Mouse (Mus musculus): Measurements from ENCODE around the gene Slc9a9. TPM values are rescaled to one million over a fixed set of nuclear protein-coding genes. Genes with fewer than 3 reads are reported as not detected.

Gene Slc9a9
- polyA plus RNA-seq, 1 experiment from 2014 or later = 2.3 TPM

GRCm38 (mm10) chr9:94698175-94698574 lies 28.5 kb downstream of the Slc9a9 start:
- no peak overlapping the region for H3K4me2 ChIP-seq (ENCODE audit: low read depth, low read length)
- ATAC-seq (no peak), DNase-seq (no peak)
- no peaks in the 10 kb centered on the region for H3K36me3 ChIP-seq (replicated peaks; ENCODE audit: insufficient read depth, low read length)
- H3K4me3 ChIP-seq (ENCODE audit: low read depth, low read length) = no peak overlapping the region
- H3K4me1 ChIP-seq (ENCODE audit: insufficient read depth) = peaks cover 8% of the 10 kb centered on the region
- no peak for TF ChIP-seq EP300 (IDR thresholded peaks at IDR 0.05; ENCODE audit: low read depth)
- TF ChIP-seq CTCF (IDR thresholded peaks at IDR 0.05; ENCODE audit: low read depth) = no peak
- H3K9ac ChIP-seq (replicated peaks) = no peak overlapping the region
- 27% methylated on average over 2 of the region's 2 CpGs for WGBS (ENCODE audit: insufficient replicate concordance)
- no peak overlapping the region for H3K27ac ChIP-seq (ENCODE audit: low read depth)
- H3K9me3 ChIP-seq (ENCODE audit: low read length) = no peaks in the 10 kb centered on the region
- no peaks in the 10 kb centered on the region for H3K27me3 ChIP-seq (ENCODE audit: insufficient read depth, low read length)

GRCm38 (mm10) chr9:94700549-94700948 lies 30.8 kb downstream of the Slc9a9 start:
- Histone ChIP-seq H3K4me1 (ENCODE audit: insufficient read depth) (peaks cover 4% of the 10 kb centered on the region), H3K27ac (ENCODE audit: low read depth) (no peak overlapping the region), H3K9ac (replicated peaks) (no peak overlapping the region), H3K9me3 (ENCODE audit: low read length) (no peaks in the 10 kb centered on the region), H3K4me3 (ENCODE audit: low read depth, low read length) (no peak overlapping the region), H3K27me3 (ENCODE audit: insufficient read depth, low read length) (no peaks in the 10 kb centered on the region), H3K4me2 (ENCODE audit: low read depth, low read length) (no peak overlapping the region), H3K36me3 (replicated peaks; ENCODE audit: insufficient read depth, low read length) (no peaks in the 10 kb centered on the region)
- no peak for DNase-seq
- 79% methylated on average over 1 of the region's 1 CpGs for WGBS (ENCODE audit: insufficient replicate concordance)
- peak; percentile 56 for TF ChIP-seq CTCF (IDR thresholded peaks at IDR 0.05; ENCODE audit: low read depth)
- no peak for TF ChIP-seq EP300 (IDR thresholded peaks at IDR 0.05; ENCODE audit: low read depth)
- no peak for ATAC-seq

- TF ChIP-seq CTCF (IDR thresholded peaks at IDR 0.05; ENCODE audit: low read depth) (no peak), EP300 (IDR thresholded peaks at IDR 0.05; ENCODE audit: low read depth) (no peak)
- Histone ChIP-seq H3K4me2 (ENCODE audit: low read depth, low read length) (no peak overlapping the region), H3K27me3 (ENCODE audit: insufficient read depth, low read length) (no peaks in the 10 kb centered on the region), H3K4me1 (ENCODE audit: insufficient read depth) (no peaks in the 10 kb centered on the region), H3K9ac (replicated peaks) (no peak overlapping the region), H3K4me3 (ENCODE audit: low read depth, low read length) (no peak overlapping the region), H3K9me3 (ENCODE audit: low read length) (no peaks in the 10 kb centered on the region), H3K27ac (ENCODE audit: low read depth) (no peak overlapping the region), H3K36me3 (replicated peaks; ENCODE audit: insufficient read depth, low read length) (no peaks in the 10 kb centered on the region)
- DNase-seq (no peak), ATAC-seq (no peak)
- WGBS (ENCODE audit: insufficient replicate concordance) = 68% methylated on average over 6 of the region's 6 CpGs
Observed at GRCm38 (mm10) chr9:94701193-94701869, 31.6 kb downstream of the Slc9a9 start.

- no peak overlapping the region for H3K4me2 ChIP-seq (ENCODE audit: low read depth, low read length)
- no peaks in the 10 kb centered on the region for H3K27me3 ChIP-seq (ENCODE audit: insufficient read depth, low read length)
- WGBS (ENCODE audit: insufficient replicate concordance) = 58% methylated on average over 10 of the region's 10 CpGs
- ATAC-seq (no peak), DNase-seq (no peak)
- H3K9me3 ChIP-seq (ENCODE audit: low read length) = no peaks in the 10 kb centered on the region
- H3K4me1 ChIP-seq (ENCODE audit: insufficient read depth) = no peaks in the 10 kb centered on the region
- no peak for TF ChIP-seq CTCF (IDR thresholded peaks at IDR 0.05; ENCODE audit: low read depth)
- TF ChIP-seq EP300 (IDR thresholded peaks at IDR 0.05; ENCODE audit: low read depth) = no peak
- H3K27ac ChIP-seq (ENCODE audit: low read depth) = no peak overlapping the region
- H3K9ac ChIP-seq (replicated peaks) = no peak overlapping the region
- no peaks in the 10 kb centered on the region for H3K36me3 ChIP-seq (replicated peaks; ENCODE audit: insufficient read depth, low read length)
- no peak overlapping the region for H3K4me3 ChIP-seq (ENCODE audit: low read depth, low read length)
Observed at GRCm38 (mm10) chr9:94701965-94702634, 32.4 kb downstream of the Slc9a9 start.

- Histone ChIP-seq H3K9me3 (ENCODE audit: low read length) (no peaks in the 10 kb centered on the region), H3K27ac (ENCODE audit: low read depth) (no peak overlapping the region), H3K27me3 (ENCODE audit: insufficient read depth, low read length) (no peaks in the 10 kb centered on the region), H3K36me3 (replicated peaks; ENCODE audit: insufficient read depth, low read length) (no peaks in the 10 kb centered on the region), H3K4me2 (ENCODE audit: low read depth, low read length) (no peak overlapping the region), H3K4me1 (ENCODE audit: insufficient read depth) (no peaks in the 10 kb centered on the region), H3K9ac (replicated peaks) (no peak overlapping the region), H3K4me3 (ENCODE audit: low read depth, low read length) (no peak overlapping the region)
- DNase-seq (no peak), ATAC-seq (no peak)
- TF ChIP-seq CTCF (IDR thresholded peaks at IDR 0.05; ENCODE audit: low read depth) (no peak), EP300 (IDR thresholded peaks at IDR 0.05; ENCODE audit: low read depth) (no peak)
- 67% methylated on average over 9 of the region's 9 CpGs for WGBS (ENCODE audit: insufficient replicate concordance)
Observed at GRCm38 (mm10) chr9:94704986-94705757, 35.5 kb downstream of the Slc9a9 start.

GRCm38 (mm10) chr9:94705758-94706026 lies 36.0 kb downstream of the Slc9a9 start:
- no peak overlapping the region for H3K9ac ChIP-seq (replicated peaks)
- no peak for ATAC-seq
- H3K4me3 ChIP-seq (ENCODE audit: low read depth, low read length) = no peak overlapping the region
- no peaks in the 10 kb centered on the region for H3K9me3 ChIP-seq (ENCODE audit: low read length)
- H3K36me3 ChIP-seq (replicated peaks; ENCODE audit: insufficient read depth, low read length) = no peaks in the 10 kb centered on the region
- no peak overlapping the region for H3K27ac ChIP-seq (ENCODE audit: low read depth)
- no peak overlapping the region for H3K4me2 ChIP-seq (ENCODE audit: low read depth, low read length)
- no peak for DNase-seq
- TF ChIP-seq EP300 (IDR thresholded peaks at IDR 0.05; ENCODE audit: low read depth) = no peak
- no peak for TF ChIP-seq CTCF (IDR thresholded peaks at IDR 0.05; ENCODE audit: low read depth)
- H3K4me1 ChIP-seq (ENCODE audit: insufficient read depth) = no peaks in the 10 kb centered on the region
- WGBS (ENCODE audit: insufficient replicate concordance) = 57% methylated on average over 2 of the region's 2 CpGs
- H3K27me3 ChIP-seq (ENCODE audit: insufficient read depth, low read length) = no peaks in the 10 kb centered on the region
